Mouse (Mus musculus): ENCODE results near the gene Tex38. TPM values are rescaled to one million over a fixed set of nuclear protein-coding genes. Genes with fewer than 3 reads are reported as not detected.

Gene Tex38
- polyA plus RNA-seq, 1 experiment = 0.20 TPM

- DNase-seq (ENCODE audit: extremely low spot score in 1 of 2, low spot score in 1 of 2) = no peak
Measured at GRCm38 (mm10) chr4:115777627-115778026, 3.2 kb downstream of the Tex38 start.

- DNase-seq (ENCODE audit: extremely low spot score in 1 of 2, low spot score in 1 of 2) = no peak
Measured at GRCm38 (mm10) chr4:115775056-115775455, 5.8 kb downstream of the Tex38 start.

DNA sequence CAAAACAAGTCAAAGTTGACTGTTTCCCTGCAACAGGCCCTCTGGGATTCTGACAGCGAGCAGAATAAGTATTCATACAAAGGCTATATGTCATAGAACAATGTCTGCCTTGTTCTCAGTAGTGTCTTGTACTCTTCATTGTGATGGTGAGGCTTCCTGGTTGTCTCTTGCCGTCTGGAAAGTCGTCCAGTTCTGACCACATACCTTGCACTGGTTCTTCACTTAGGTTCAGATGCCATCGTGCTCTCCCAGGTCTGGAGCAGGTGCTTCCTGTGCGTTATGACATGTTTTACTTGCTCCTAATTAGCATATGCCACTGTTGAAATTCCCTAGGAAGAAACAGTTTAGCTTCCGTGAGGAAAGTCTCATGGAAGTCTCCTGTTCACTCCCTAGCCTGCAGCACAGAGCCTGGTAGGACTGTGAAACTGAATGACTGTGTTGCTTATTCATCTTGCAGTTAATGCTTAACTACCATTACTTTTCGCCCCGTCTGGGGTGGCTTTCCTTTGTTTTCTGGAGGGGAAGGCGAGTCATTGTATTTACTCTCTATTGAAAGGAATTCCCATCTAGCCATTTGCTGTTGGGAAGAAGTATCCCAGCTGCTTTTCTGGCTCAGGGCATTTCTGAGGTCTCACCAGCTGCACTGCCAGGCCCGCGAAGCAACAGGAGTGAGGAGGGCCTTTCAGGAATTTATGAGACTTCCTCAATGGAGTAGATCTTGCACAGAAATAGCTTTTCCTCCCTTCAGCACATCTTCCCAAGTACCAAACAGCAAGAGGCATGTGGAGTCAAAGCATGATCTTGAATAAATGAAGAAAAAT lies 13.0 kb downstream of the Tex38 start:
- DNase-seq (ENCODE audit: extremely low spot score in 1 of 2, low spot score in 1 of 2) = no peak

DNA sequence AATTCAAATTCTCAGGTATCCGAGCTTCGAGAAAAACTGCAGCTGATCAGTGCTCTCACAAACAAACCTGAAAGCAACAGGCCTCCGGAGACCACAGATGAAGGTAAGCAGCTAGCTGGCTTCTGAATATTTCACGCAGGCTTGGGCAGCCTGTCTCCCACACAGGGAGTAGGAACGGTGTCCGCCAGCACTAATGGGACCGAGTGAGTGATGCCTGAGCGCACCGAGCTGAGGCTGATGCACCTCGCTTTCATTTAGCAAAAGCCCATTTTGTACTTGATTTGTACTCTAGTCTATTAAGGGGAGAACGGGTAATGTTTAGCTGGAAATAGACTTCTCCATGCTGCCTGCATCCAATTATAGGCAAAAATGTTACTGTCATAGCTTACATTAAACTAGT lies 16.2 kb downstream of the Tex38 start:
- no peak for DNase-seq (ENCODE audit: extremely low spot score in 1 of 2, low spot score in 1 of 2)

DNA sequence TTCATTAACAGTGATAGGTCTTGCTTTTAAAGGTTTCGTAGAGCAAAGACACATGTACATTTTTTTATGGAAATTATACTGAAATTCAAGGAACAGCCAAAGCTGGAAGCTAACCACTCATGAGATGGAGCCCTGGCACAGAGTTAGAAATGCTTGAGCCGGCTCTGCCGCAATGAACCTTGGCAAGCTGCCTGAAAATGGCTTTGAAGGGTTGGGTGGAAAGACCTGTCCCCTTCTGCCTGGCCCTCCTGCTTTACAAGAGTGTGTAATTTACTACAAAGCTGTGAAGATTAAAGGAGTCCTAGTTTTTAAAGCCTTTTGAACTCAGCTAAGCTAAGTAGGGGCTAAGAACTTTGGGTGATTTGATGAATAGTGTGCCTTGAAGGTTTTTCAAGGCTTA lies 19.6 kb downstream of the Tex38 start:
- DNase-seq (ENCODE audit: extremely low spot score in 1 of 2, low spot score in 1 of 2) = no peak

DNA sequence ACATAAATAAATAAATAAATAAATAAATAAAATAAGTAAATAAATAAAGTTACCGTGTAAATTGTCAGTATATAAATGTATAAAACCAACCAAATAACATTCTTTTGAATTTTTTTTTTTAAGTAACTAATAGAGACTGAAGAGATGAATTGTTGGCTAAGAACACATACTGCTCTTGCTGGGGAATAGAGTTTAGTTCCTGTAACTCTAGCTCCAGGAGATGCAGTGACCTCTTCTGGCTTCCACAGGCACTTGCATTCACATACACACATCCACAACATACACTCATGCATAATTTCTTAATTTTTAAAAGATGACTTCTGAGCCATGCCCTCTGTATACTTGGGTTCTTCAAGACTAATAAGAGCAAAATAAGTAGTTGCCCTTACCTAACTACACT lies 26.0 kb downstream of the Tex38 start:
- no peak for DNase-seq (ENCODE audit: extremely low spot score in 1 of 2, low spot score in 1 of 2)

DNA sequence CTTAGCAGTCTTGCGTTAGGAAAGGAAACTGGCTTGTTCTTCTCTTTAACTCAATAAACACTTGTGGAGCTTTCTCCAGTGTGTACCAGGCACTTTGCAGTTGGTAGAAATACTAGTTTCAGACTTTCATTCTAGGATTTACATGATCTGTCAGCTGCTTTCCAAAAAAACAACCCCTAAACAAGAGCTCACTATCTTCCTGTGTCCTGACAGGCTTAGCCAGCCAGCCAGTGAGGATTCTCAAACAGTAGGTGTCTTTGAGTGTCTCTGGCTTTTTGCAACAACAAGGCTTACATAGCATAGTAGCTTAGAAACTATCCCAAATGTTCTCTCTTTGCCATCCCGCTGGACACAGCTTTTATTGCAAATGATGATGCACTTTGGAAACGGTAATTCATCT lies 26.7 kb downstream of the Tex38 start:
- DNase-seq (ENCODE audit: extremely low spot score in 1 of 2, low spot score in 1 of 2) = no peak

GRCm38 (mm10) chr4:115749336-115749735 lies 31.5 kb downstream of the Tex38 start:
- no peak for DNase-seq (ENCODE audit: extremely low spot score in 1 of 2, low spot score in 1 of 2)

- DNase-seq (ENCODE audit: extremely low spot score in 1 of 2, low spot score in 1 of 2) = no peak
Measured at GRCm38 (mm10) chr4:115748181-115748580, 32.6 kb downstream of the Tex38 start.

- DNase-seq (ENCODE audit: extremely low spot score in 1 of 2, low spot score in 1 of 2) = no peak
Measured at GRCm38 (mm10) chr4:115743096-115743495, 37.7 kb downstream of the Tex38 start.

- DNase-seq (ENCODE audit: extremely low spot score in 1 of 2, low spot score in 1 of 2) = no peak
Measured at GRCm38 (mm10) chr4:115742658-115743057, 38.2 kb downstream of the Tex38 start.

DNA sequence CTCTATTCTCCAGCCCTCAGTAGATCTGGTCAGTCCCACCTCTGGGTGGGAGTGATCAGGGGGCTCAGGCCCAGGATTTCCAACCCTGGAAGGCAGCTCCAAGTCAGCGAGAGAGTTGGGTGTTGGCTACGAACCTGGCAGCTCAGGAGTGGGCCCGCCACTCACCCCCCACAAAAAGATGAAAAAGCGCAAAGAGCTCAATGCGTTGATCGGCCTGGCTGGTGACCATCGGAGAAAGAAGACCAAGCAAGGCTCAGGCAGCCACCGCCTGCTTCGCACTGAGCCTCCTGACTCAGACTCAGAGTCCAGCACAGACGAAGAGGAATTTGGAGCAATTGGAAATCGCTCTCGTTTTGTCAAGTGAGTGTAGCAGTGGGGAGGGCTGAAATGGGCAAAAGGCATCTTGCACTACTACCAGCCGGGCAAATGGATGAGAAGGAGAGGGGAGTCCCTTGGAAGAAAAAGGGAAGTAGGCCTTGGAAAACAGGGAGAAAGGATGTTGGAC lies 42.3 kb downstream of the Tex38 start:
- no peak for DNase-seq (ENCODE audit: extremely low spot score in 1 of 2, low spot score in 1 of 2)

GRCm38 (mm10) chr4:115737551-115738041 lies 43.2 kb downstream of the Tex38 start, which contains the start of gene Efcab14:
Gene Efcab14 (plus strand): TSS chr4:115737744.
- peak; percentile 91 to 98 for DNase-seq (ENCODE audit: extremely low spot score in 1 of 2, low spot score in 1 of 2)

GRCm38 (mm10) chr4:115734867-115735266 lies 46.0 kb downstream of the Tex38 start:
- no peak for DNase-seq (ENCODE audit: extremely low spot score in 1 of 2, low spot score in 1 of 2)

GRCm38 (mm10) chr4:115733746-115734145 lies 47.1 kb downstream of the Tex38 start:
- no peak for DNase-seq (ENCODE audit: extremely low spot score in 1 of 2, low spot score in 1 of 2)

DNA sequence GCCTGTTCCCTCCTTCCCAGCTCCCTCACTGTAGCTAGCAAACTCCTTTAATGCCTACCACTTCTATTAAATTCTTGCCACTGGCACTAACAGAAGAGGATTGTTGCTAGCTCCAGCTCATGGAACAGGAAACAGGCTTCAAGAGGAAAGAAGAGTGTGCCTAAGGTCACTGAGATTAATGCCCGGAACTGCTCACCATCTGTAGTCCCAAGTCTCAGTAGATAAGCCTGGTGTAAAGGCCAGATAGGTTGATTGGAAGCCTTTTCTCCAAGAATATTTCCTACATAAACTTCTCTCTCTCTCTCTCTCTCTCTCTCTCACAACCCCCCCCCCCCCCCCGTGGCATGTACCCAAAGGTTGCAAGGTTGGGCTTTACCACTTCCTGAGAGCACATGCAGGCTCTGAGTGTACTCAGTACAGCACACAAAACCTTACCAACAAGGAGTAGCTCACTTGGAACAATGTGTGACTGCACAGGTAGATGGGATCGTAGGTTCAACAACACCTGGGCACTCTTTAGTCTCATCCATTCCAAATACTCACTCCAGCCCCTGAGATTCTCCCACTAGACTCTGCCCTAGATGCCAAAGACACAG lies 48.5 kb downstream of the Tex38 start:
- no peak for DNase-seq (ENCODE audit: extremely low spot score in 1 of 2, low spot score in 1 of 2)

- peak; percentile 42 to 87 for DNase-seq (ENCODE audit: extremely low spot score in 1 of 2, low spot score in 1 of 2)
Measured at GRCm38 (mm10) chr4:115731588-115732222, 49.1 kb downstream of the Tex38 start.

All from frontal cortex, adult 2 months (tissue).